Mouse (Mus musculus): ENCODE results near the gene Ly6g5c. TPM values are rescaled to one million over a fixed set of nuclear protein-coding genes. Genes with fewer than 3 reads are reported as not detected.
"Not testable (repeated sequence)": the region's sequence is repeated elsewhere in the genome, so short reads cannot be mapped to it uniquely, and the experiment has no call there.

Gene Ly6g5c
- polyA plus RNA-seq, 1 experiment from 2014 or later = not detected

DNA sequence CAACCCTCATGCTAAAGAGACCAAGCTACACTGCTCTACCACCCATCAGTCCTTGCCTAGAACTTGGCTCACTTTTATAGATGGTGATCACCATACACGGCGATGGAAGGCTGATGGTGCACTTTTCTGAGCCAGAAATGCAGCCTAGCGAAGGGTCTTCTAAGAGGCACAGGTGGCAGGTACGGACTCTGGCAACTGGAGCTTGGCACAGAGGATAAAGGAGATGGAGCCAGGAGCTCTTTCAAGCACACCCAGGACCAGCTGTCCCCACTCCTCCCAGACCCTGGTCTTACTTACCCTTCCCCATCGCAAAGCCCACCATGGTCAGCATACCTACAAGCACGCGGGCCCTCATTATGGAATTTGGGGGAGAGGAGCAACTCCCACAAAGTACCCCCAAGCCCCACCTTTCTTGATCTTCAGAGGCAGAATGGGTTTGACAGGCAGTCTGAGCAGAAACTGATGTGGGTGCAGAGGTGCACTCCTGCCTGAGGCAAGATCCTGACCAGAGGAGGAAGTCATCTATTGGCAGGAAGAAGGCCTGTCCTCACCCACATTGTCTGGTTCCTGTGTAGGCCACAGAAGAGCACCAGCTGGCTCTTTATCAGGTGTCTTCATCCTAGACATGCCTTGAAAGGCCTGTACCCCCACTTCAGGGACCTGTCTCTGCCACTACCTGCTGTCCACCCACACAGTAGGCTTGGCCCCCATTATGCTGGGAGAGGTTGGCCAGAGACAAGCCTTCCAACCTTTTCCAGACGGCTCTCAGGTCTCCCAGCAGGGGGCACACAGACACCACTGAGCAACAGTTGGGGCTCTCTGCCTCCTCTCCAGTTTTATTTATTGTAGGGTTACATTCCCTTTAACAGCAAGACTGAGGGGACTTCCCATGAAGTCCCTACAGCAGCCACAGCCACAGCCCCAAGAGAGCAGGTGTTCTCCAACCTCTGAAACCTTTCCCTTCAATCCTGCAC, 7.3 kb downstream of the Ly6g5c start, which contains the start of gene Ly6g5b:
Gene Ly6g5b, minus strand, starts transcription at position 383 of the 974 bp plus-strand sequence.
- no peak within 1 kb of the TSS for H3K27ac ChIP-seq
- no peak within 1 kb of the TSS for H3K4me3 ChIP-seq (ENCODE audit: inconsistent target)
- peaks cover 36% of the 10 kb centered on the region for H3K36me3 ChIP-seq (ENCODE audit: inconsistent target)
- peaks cover 16% of the 10 kb centered on the region for H3K79me2 ChIP-seq (ENCODE audit: inconsistent target)
- WGBS (ENCODE audit: missing documents) = 78% methylated on average over 4 of the region's 8 CpGs

DNA sequence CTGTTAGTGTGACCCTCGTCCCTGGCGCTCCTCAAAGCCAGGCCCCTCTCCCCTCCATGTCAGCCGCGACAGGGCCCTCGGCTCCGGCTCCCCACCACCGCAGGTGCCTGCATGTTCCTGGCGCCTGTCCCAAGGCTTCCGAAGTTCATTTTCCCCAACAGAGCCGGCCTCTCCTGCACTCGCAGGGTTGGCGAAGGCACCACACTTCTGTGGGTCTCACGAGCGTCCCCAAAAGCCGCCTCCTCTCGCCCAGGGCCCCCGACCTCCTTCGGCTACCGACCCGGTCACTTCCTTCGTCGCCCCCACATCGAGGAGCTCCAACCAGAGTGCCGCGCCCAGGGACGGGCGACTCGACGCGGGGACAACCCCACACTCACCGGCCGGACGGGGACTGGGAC, 12.7 kb downstream of the Ly6g5c start:
- WGBS (ENCODE audit: missing documents) = 1% methylated on average over 32 of the region's 33 CpGs
- peaks cover 54% of the 10 kb centered on the region for H3K79me2 ChIP-seq (ENCODE audit: inconsistent target)
- peak overlapping the region; percentile 35 for H3K27ac ChIP-seq
- H3K4me3 ChIP-seq (ENCODE audit: inconsistent target) = peak overlapping the region; percentile 89
- peaks cover 36% of the 10 kb centered on the region for H3K36me3 ChIP-seq (ENCODE audit: inconsistent target)

DNA sequence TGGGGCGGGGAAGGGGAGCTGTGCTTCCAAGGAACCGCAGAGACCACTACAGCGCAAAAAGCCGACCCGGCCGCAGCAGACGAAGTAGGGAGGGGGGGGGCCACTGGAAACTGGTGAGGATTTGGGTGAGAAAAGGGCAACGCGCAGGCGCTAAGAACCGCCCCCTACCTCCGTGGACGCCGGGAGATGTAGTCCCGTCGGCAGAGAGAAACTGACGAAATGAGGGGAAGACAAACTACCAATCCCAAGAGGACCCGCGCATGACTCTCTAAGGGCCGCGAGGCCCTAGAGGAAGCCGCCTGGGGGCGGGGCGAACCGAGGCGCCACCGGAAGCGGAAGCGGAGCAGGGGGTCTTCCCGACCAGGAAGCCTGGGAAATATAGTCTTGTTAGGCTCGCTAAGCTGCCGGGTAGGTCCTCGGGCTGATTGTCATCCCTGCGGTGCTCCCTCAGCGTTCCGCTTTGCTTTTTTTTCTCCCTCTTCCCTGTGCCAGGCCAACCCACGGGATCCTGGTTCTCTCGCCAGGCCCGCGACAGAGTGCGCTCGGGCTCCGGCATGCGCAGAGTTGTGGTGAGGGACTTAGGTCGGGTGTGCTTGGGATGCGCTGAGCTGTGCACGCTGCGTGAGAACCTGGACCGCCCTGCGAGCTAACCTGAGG, 13.2 kb downstream of the Ly6g5c start, which contains the start of gene Gpank1:
Gene Gpank1, plus strand, starts transcription at position 313 of the 657 bp plus-strand sequence.
- H3K27ac ChIP-seq = peak within 1 kb of the TSS; percentile 60
- under 1% methylated on average over 50 of the region's 50 CpGs for WGBS (ENCODE audit: missing documents)
- H3K79me2 ChIP-seq (ENCODE audit: inconsistent target) = peaks cover 54% of the 10 kb centered on the region
- H3K4me3 ChIP-seq (ENCODE audit: inconsistent target) = peak within 1 kb of the TSS; percentile 89
- peaks cover 31% of the 10 kb centered on the region for H3K36me3 ChIP-seq (ENCODE audit: inconsistent target)

DNA sequence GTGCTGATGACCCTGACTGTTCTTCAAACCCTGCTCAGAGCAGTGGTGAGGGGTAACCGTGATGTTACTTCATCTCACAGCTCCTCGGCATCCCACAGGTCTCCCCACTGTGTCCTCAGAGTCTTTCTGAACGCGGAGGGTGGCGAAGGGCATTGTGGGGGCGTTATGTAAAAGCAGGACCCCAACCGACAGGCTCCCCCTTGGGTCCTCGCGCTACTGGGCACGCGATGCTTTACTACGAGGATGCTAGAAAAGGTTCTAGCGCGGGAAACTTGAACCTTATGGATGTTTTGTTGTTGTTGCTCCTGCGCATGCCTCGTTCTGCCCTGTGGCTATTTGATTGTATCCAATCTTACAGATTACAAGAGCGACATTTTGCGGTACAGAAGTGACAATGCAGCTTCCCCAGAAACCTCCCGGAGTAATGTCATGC, 13.8 kb downstream of the Ly6g5c start, which contains the start of gene Csnk2b:
Gene Csnk2b, minus strand, starts transcription at position 183 of the 433 bp plus-strand sequence.
- H3K4me3 ChIP-seq (ENCODE audit: inconsistent target) = peak within 1 kb of the TSS; percentile 89
- H3K27ac ChIP-seq = peak within 1 kb of the TSS; percentile 60
- H3K79me2 ChIP-seq (ENCODE audit: inconsistent target) = peaks cover 55% of the 10 kb centered on the region
- peaks cover 28% of the 10 kb centered on the region for H3K36me3 ChIP-seq (ENCODE audit: inconsistent target)
- WGBS (ENCODE audit: missing documents) = under 1% methylated on average over 19 of the region's 19 CpGs

- not testable (repeated sequence) for H3K4me3 ChIP-seq (ENCODE audit: inconsistent target)
- peaks cover 25% of the 10 kb centered on the region for H3K36me3 ChIP-seq (ENCODE audit: inconsistent target)
- 93% methylated on average over 9 of the region's 9 CpGs for WGBS (ENCODE audit: missing documents)
Measured at GRCm38 (mm10) chr17:35123287-35123686, 15.2 kb downstream of the Ly6g5c start.

DNA sequence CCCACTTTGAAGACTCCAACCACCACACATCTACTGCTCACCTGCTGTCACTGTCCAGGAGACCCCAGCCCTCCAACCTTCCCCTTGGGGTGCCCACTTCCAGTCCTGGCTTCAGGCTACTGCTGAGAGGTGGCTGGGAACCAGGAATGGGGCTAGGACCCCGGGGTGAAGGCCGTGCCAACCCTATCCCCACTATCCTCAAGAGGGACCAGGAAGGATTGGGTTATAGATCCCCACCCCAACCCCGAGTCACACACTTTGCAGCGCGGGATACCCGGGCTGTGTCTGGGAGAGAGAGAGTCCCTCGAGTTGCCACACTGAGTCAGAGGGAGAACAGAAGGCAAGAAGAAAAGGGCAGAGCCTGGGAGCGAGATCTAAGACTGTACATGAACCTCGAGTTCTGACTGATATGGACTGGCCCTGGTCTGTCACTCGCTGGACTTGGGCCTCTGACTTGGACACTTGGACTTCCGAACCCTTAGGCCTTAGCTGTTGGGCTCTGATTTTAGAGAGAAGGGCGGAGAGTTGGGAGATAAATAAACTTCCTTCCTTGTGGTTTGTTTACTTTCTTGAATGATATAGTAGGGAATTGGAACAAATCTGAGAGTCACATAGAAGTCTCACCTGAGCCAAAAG, 16.3 kb downstream of the Ly6g5c start:
- H3K4me3 ChIP-seq (ENCODE audit: inconsistent target); H3K27ac ChIP-seq: not testable (repeated sequence)
- WGBS (ENCODE audit: missing documents) = 94% methylated on average over 12 of the region's 12 CpGs
- H3K79me2 ChIP-seq (ENCODE audit: inconsistent target) = peaks cover 74% of the 10 kb centered on the region
- peaks cover 21% of the 10 kb centered on the region for H3K36me3 ChIP-seq (ENCODE audit: inconsistent target)

More at GRCm38 (mm10) chr17:35123287-35123686, 15.2 kb downstream of the Ly6g5c start:
- peaks cover 69% of the 10 kb centered on the region for H3K79me2 ChIP-seq (ENCODE audit: inconsistent target)
- not testable (repeated sequence) for H3K27ac ChIP-seq

DNA sequence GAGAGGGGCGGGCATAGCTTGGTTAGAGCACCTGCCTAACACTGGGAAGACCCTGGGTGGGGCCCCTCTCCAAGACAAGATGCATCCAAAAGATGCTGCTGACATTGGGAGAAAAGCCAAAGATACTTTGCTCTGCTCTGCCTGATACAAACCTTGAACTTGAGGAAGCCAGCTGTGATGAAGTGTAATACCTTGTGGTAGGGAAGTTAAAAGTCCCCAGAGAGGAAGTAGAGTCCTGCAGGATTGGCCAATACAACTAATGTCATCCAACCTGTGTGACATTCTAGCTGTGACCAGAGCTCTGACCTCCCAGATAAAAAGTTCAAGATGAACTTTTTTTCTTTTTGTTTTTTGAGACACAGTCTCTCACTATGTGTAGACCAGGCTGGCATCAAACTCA, 17.0 kb downstream of the Ly6g5c start:
- H3K4me3 ChIP-seq (ENCODE audit: inconsistent target) = no peak overlapping the region
- H3K27ac ChIP-seq = no peak overlapping the region; the same call in 1 of the 2 replicates
- peaks cover 25% of the 10 kb centered on the region for H3K36me3 ChIP-seq (ENCODE audit: inconsistent target)
- H3K79me2 ChIP-seq (ENCODE audit: inconsistent target) = peaks cover 74% of the 10 kb centered on the region
- 100% methylated on average over 1 of the region's 1 CpGs for WGBS (ENCODE audit: missing documents)

DNA sequence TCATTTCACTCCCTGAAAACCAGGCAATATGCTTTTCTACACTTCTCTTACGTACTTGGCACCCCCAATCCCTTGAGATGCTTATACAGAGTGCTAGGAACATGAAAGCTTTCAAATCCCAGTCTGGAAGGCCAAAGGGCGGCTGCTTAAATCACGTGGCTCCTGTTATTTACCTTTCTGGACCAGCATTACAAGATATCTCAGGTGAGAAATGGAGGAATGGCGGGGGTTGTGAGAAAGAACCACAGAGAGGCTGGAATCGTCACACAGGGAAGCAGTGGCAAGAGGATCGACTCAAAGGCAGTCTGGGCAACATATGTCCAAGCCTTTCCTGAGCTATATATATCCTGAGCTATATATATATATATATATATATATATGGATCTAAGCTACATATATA, 17.5 kb downstream of the Ly6g5c start:
- peak overlapping the region; percentile 85 for H3K27ac ChIP-seq
- peaks cover 28% of the 10 kb centered on the region for H3K36me3 ChIP-seq (ENCODE audit: inconsistent target)
- WGBS (ENCODE audit: missing documents) = 51% methylated on average over 6 of the region's 6 CpGs
- H3K79me2 ChIP-seq (ENCODE audit: inconsistent target) = peaks cover 70% of the 10 kb centered on the region
- peak overlapping the region; percentile 75 for H3K4me3 ChIP-seq (ENCODE audit: inconsistent target)

GRCm38 (mm10) chr17:35126206-35126611, 18.1 kb downstream of the Ly6g5c start, which contains the start of gene D17H6S53E:
Gene D17H6S53E (plus strand): TSS chr17:35126373.
- H3K36me3 ChIP-seq (ENCODE audit: inconsistent target) = peaks cover 28% of the 10 kb centered on the region
- H3K79me2 ChIP-seq (ENCODE audit: inconsistent target) = peaks cover 65% of the 10 kb centered on the region
- H3K27ac ChIP-seq = peak within 1 kb of the TSS; percentile 85
- H3K4me3 ChIP-seq (ENCODE audit: inconsistent target) = peak within 1 kb of the TSS; percentile 75
- under 1% methylated on average over 33 of the region's 36 CpGs for WGBS (ENCODE audit: missing documents)

DNA sequence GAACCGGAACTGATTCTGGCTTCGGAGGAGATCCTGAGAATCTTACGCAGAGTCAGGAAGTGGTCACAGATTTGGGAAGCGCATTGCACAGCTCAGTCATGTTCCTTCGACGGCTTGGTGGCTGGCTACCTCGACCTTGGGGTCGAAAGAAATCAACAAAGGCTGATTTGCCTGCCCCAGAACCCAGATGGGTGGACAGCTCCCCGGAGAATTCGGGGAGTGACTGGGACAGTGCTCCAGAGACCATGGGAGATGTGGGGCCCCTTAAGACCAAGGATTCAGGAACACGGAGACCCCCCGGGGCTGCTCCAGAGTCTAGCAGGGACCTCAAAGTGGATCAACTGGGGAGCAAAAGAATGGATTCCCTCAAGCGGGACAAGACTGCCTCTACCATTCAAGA, 18.9 kb downstream of the Ly6g5c start:
- peaks cover 28% of the 10 kb centered on the region for H3K36me3 ChIP-seq (ENCODE audit: inconsistent target)

GRCm38 (mm10) chr17:35128996-35129395, 20.9 kb downstream of the Ly6g5c start:
- 90% methylated on average over 11 of the region's 11 CpGs for WGBS (ENCODE audit: missing documents)
- peaks cover 40% of the 10 kb centered on the region for H3K79me2 ChIP-seq (ENCODE audit: inconsistent target)
- H3K36me3 ChIP-seq (ENCODE audit: inconsistent target) = peaks cover 21% of the 10 kb centered on the region; the same call in 1 of the 2 replicates
- H3K4me3 ChIP-seq (ENCODE audit: inconsistent target) = no peak overlapping the region
- no peak overlapping the region for H3K27ac ChIP-seq

More for the DNA sequence above, 18.9 kb downstream of the Ly6g5c start:
- Histone ChIP-seq H3K79me2 (ENCODE audit: inconsistent target) (peaks cover 60% of the 10 kb centered on the region), H3K4me3 (ENCODE audit: inconsistent target) (peak overlapping the region; percentile 75), H3K27ac (peak overlapping the region; percentile 85)
- 35% methylated on average over 13 of the region's 13 CpGs for WGBS (ENCODE audit: missing documents)

GRCm38 (mm10) chr17:35131038-35131437, 23.0 kb downstream of the Ly6g5c start:
- peaks cover 41% of the 10 kb centered on the region for H3K79me2 ChIP-seq (ENCODE audit: inconsistent target)
- H3K4me3 ChIP-seq (ENCODE audit: inconsistent target) = no peak overlapping the region
- 87% methylated on average over 8 of the region's 8 CpGs for WGBS (ENCODE audit: missing documents)
- H3K36me3 ChIP-seq (ENCODE audit: inconsistent target) = peaks cover 16% of the 10 kb centered on the region; the same call in 1 of the 2 replicates
- H3K27ac ChIP-seq = no peak overlapping the region

- H3K27ac ChIP-seq = no peak within 1 kb of the TSS
- peaks cover 47% of the 10 kb centered on the region for H3K79me2 ChIP-seq (ENCODE audit: inconsistent target)
- peaks cover 16% of the 10 kb centered on the region; the same call in 1 of the 2 replicates for H3K36me3 ChIP-seq (ENCODE audit: inconsistent target)
- no peak within 1 kb of the TSS for H3K4me3 ChIP-seq (ENCODE audit: inconsistent target)
- WGBS (ENCODE audit: missing documents) = 89% methylated on average over 15 of the region's 15 CpGs
Measured at GRCm38 (mm10) chr17:35131500-35132173, 23.6 kb downstream of the Ly6g5c start, which contains the start of gene Apom. Gene Apom (minus strand): TSS chr17:35132050.
